Mouse (Mus musculus) left cerebral cortex, postnatal 14 days (tissue): ENCODE data around the gene Mmp13. TPM values are rescaled to one million over a fixed set of nuclear protein-coding genes. Genes with fewer than 3 reads are reported as not detected.
"Not testable (repeated sequence)": the region's sequence is repeated elsewhere in the genome, so short reads cannot be mapped to it uniquely, and the experiment has no call there.

ENCODE experiments used
- DNase-seq, 2 experiments: peaks; one replicate each; pipeline ENCODE4 v3.0.0; 2021 to 2022; ENCODE audit warnings: low spot score in 2 of 2, mixed read lengths in 1 of 2
- intact Hi-C: fragments of 180-260 bp; cut with DNase I; formaldehyde crosslinking; loops from one replicate; pipeline ENCODE4 v1.15.1; 2025
- long read RNA-seq, 2 experiments: library from polyadenylated mRNA; stranded (forward); transcript quantifications; one replicate each; pipeline ENCODE4 v2.0.0; 2021
- total RNA-seq, 2 experiments: library from RNA; stranded (reverse); gene quantifications; 2 replicates each; pipeline ENCODE4 v1.2.3; 2021

The Mmp13 gene
- total RNA-seq = under 1 TPM; 0.17 to 0.18 TPM
- long read RNA-seq, experiment 1 = 0 reads
- long read RNA-seq, experiment 2 = 0 reads

DNA sequence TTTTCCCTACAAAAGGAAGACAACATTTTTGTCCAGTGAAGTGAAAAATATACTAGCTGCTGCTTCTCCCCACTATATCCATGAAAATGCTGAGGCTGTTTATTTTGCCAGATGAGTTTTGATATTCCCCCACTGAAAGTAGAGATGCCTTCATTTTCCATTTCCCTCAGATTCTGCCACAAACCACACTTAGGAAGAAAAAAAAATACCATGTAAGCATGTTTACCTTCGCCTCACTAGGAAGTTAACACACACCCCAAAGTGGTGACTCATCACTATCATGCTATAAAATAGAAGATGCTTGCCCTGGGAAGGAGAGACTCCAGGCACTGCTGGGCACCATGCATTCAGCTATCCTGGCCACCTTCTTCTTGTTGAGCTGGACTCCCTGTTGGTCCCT is at the start of gene Mmp13:
Gene Mmp13 (plus strand): TSS at position 301 of the 400 bp plus-strand sequence.
- intact Hi-C loops = no loop called here

GRCm38 (mm10) chr9:7238619-7239018 is 33.7 kb upstream of the Mmp13 start:
- DNase-seq = no peak
- intact Hi-C loops = no loop called here

More for the DNA sequence above, at the start of gene Mmp13:
- no peak for DNase-seq

DNA sequence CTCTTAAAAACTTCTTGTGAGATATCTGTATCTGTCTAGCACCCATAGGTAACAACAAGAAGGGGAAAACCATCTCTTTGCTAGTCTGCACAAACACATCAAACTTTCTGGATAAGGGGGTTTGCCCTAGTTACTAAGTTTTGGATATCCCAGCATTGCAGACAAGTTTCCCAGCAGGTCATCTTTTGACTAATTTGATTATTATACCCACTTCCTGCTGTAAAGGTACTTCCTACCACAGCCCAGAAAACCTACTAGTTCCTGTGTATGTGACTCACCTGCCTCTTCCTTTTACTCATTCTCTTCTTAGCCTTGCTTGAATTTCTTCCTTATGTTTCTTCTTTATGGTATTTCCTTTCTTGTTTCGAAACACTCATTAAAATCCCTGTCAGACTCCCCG is 32.3 kb upstream of the Mmp13 start:
- intact Hi-C loops = no loop called here
- no peak for DNase-seq

- DNase-seq = no peak
- intact Hi-C loops = no loop called here
These were observed 19.3 kb upstream of the Mmp13 start for GRCm38 (mm10) chr9:7252797-7253654.

- DNase-seq = no peak
- intact Hi-C loops = no loop called here
These were observed 10.6 kb upstream of the Mmp13 start for GRCm38 (mm10) chr9:7261667-7262066.

DNA sequence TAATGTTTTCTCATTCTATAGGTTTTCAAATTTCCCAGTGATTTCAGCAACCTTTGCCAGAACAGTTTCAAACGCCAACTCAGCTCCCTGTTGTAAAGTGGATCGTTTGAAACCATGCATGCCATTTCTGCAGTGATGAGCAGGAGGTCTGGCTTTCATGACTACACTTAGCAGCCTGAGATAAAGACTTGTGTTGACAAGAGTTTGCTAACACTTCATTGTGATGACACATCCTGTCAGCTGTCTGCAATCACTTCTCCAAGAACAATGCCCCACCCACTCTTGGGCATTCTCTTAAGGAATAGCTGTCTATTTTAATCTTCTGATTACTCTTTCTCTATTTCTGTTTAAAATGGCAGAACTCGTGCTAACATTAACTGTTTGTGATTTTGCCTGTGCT is 2.2 kb upstream of the Mmp13 start:
- no peak for DNase-seq
- intact Hi-C loops = no loop called here

- DNase-seq = no peak
- intact Hi-C loops = no loop called here
These were observed 10.4 kb downstream of the Mmp13 start for GRCm38 (mm10) chr9:7282565-7283302.

DNA sequence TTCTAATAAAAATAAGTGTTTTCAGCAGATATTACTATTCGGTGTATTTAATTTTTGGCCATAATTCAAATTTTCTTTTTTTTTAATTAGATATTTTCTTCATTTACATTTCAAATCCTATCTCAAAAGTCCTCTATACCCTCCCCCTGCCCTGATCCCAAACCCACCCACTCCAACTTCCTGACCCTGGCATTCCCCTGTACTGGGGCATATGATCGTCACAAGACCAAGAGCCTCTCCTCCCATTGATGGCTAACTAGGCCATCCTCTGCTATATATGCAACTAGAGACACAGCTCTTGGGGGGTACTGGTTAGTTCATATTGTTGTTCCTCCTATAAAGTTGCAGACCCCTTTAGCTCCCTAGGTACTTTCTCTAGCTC is 11.0 kb downstream of the Mmp13 start:
- DNase-seq, intact Hi-C loops: not testable (repeated sequence)

- intact Hi-C loops = no loop called here
- DNase-seq = no peak
These were observed 17.2 kb downstream of the Mmp13 start for GRCm38 (mm10) chr9:7289501-7289900.

- DNase-seq = no peak
- intact Hi-C loops = loop anchor here (5.0 kb wide), 1 partner anchor 307 kb away; no protein-coding TSS in a partner anchor
These were observed 17.6 kb downstream of the Mmp13 start for GRCm38 (mm10) chr9:7289901-7290300.

DNA sequence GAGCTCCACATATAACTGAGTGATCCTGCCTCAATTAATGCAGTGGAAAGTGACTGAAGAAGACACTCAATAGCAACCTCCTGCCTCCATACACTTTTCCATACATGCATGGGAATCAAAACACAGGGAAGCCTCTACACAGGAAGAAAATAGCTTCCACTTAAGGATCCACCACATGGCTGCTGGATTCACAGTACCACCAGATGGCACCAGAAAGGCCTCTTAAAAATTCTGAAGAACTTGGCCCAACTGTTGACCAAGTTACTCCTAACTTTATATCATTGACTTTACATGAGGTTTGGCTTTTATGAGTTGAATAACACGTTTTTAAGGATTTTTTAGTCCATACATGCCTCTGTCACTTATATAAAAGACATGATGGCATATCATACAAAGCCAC is 19.8 kb downstream of the Mmp13 start:
- intact Hi-C loops = loop anchor here (5.0 kb wide), 1 partner anchor 305 kb away; no protein-coding TSS in a partner anchor
- DNase-seq = peak; percentile 16 to 25

- intact Hi-C loops = no loop called here
These were observed 59.5 kb downstream of the Mmp13 start for GRCm38 (mm10) chr9:7331847-7332246.

More at GRCm38 (mm10) chr9:7331847-7332246, 59.5 kb downstream of the Mmp13 start:
- no peak for DNase-seq

Other genes with a start within 250 kb of the Mmp13 start
- 10 to 100 TPM; 28.7 to 29.5 TPM for gene Dync2h1, start 88.1 kb upstream of the Mmp13 start, total RNA-seq
- gene Dcun1d5, start 88.0 kb upstream of the Mmp13 start, total RNA-seq = 10 to 100 TPM; 82.0 to 82.7 TPM
- gene Mmp12, start 71.9 kb downstream of the Mmp13 start, total RNA-seq = not detected
- not detected for gene Mmp1b, start 115.5 kb downstream of the Mmp13 start, total RNA-seq
- gene Mmp3, start 173.3 kb downstream of the Mmp13 start, total RNA-seq = not detected
- gene Mmp10, start 229.8 kb downstream of the Mmp13 start, total RNA-seq = not detected